Mouse (Mus musculus) left cerebral cortex, postnatal 14 days (tissue): Measurements from ENCODE around the gene Aida. TPM values are rescaled to one million over a fixed set of nuclear protein-coding genes. Genes with fewer than 3 reads are reported as not detected.
A peak's percentile ranks its signal among the peaks of the same experiment; 100 is the strongest.

Source experiments
- DNase-seq, 2 experiments: peaks; one replicate each; pipeline ENCODE4 v3.0.0; 2021 to 2022; ENCODE audit warnings: low spot score in 2 of 2, mixed read lengths in 1 of 2
- intact Hi-C: fragments of 180-260 bp; cut with DNase I; formaldehyde crosslinking; loops from one replicate; pipeline ENCODE4 v1.15.1; 2025
- long read RNA-seq, 2 experiments: library from polyadenylated mRNA; stranded (forward); transcript quantifications; one replicate each; pipeline ENCODE4 v2.0.0; 2021
- total RNA-seq, 2 experiments: library from RNA; stranded (reverse); gene quantifications; 2 replicates each; pipeline ENCODE4 v1.2.3; 2021

Aida gene
- 10 to 100 TPM; 45.6 to 48.4 TPM for total RNA-seq
- long read RNA-seq, experiment 1, full-length matches to known transcripts, result 6 of 12 reads
- long read RNA-seq, experiment 1, partial matches to known transcripts, result 1 of 12 reads
- long read RNA-seq, experiment 1, other reads (novel, unspliced or antisense), result 5 of 12 reads
- long read RNA-seq, experiment 2, full-length matches to known transcripts, result 8 of 13 reads
- long read RNA-seq, experiment 2, partial matches to known transcripts, result 1 of 13 reads
- long read RNA-seq, experiment 2, other reads (novel, unspliced or antisense), result 4 of 13 reads

DNA sequence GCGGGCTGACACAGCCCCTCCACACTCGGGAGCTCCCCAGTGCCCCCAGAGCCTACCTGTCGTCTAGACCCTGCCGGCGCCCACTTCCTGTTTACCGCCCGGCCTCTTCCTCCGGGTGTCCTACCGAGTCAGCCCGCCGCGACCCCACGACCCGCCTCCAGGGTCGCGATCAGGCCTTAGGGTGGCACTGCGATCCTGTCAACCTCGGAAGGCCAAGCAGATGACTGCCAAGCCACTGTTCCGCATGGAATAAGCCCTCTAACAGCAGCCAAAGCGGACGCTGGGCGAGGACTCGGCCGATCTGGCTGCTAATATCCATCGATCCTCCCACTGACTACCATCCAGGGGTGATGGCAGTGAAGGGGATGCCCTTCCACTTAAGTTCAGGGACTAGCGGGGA, at the start of gene Aida:
TSS of gene Aida (plus strand) at position 126 of the 400 bp plus-strand sequence.
- intact Hi-C loops, result no loop called here
- DNase-seq, result peak; percentile 18 to 50

DNA sequence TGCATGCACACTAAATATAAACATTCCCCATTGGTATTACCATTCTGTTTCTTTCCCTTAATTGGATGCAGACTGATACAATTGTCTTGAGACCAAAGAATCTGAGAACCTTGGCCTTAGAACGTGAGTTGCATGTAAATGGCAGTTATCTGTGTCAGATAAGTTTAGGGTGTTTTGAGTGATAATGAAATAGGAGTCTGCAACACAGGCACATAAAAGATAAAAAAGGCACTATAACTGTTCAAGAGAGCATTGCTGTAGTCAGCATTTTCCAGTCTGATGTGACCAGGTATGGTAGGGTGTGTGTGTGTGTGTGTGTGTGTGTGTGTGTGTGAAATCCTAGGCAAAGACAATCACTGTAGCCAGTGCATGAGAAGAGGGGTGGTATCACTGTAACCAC, 48.2 kb upstream of the Aida start:
- DNase-seq, result no peak
- intact Hi-C loops, result no loop called here

DNA sequence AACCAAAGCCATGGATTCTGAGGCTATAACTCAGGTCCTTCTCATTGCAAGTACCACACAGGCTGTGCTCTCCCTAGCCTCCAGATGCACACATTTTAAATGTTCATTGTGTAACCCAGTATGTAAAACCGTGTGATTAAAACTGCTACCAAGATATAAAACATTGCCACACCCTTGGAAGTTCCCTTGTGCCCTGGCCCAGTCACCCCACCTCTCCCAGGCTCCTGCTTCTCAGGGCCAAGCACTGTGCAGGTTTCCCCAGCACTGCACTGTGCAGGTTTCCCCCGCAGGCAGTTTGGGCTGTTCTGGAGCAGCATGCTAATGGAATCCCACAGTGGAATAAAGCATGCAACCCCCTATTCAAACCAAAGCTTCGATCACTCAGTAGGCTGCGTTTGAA, 45.8 kb upstream of the Aida start:
- DNase-seq, result no peak
- intact Hi-C loops, result no loop called here

DNA sequence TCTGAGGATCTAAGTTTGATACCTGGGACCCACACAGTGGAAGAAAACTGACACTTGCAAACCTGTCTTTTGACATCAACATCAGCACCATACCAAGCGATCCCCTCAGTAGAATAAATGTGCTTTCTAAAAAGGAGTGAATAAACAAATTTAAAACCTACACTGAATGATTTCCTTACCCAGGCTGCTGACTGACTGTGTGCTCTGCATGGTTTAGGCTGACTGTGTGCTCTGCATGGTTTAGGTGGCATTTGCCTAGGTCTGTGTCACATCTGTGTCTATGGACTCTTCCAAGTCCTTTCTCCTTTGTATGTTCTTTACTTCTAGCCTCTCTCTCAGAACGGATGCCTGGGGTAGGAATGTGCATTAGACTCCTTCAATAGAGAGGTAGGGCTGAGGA, 44.6 kb upstream of the Aida start:
- intact Hi-C loops, result no loop called here
- no peak for DNase-seq

DNA sequence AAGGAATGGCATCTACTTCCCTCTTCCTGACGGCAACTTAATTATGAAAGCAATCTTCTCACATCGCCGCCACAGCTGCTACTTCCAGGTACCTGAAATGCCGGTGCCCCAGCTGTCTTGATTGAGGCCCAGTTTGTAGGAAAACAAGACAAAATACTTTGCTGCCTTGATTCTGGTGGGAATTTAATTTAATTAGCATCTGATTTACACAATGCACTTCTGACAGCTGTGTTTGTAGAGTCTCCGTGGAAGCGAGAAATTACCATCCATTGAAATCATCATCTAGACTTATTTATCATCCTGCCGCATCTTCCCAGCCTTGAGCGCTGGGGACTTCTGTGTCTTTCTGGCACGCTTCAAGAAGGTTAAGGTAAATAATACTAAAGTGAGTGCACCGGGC, 43.8 kb upstream of the Aida start:
- intact Hi-C loops, result no loop called here
- DNase-seq, result no peak

DNA sequence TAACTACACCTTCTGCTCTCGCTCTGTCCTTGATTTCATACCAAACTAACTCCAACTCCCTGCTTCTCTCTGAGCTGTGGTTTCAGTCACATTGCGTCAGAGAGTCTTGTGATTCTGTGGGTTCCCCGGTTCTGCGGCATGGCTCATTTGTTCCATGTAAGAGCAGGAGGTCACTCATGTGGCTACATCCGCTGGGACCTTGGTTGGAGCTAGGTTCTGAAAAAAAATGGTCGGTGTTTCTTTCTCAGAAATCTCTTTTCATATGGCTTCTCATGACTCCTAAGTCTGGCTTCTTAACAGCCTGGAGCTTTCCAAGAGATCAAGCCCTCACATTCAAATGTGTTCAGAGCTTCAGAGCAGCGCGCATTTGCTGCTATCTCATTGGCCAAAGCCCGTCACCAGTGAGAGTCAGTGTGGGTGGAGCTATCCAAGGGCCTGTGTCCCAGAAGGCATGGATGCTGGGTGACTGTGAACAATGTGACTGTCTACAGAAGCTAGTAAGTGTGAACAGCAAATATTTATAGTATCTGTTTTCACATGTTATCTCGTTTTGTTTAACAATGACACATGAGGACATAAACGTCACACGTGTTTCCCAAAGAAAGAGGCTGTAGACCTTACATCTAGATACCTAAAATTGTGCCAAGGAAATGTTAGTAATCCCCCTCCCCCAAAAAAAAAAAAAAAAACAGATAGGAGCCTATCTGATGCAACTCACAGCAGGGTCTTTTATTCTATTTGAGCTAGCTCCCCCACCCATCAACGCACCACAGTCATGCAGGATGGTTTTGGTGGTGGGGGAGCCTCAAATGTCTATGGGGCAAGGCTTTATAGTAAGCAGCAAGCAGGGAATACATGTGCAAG, 32.0 kb upstream of the Aida start:
- no peak for DNase-seq
- intact Hi-C loops, result no loop called here

DNA sequence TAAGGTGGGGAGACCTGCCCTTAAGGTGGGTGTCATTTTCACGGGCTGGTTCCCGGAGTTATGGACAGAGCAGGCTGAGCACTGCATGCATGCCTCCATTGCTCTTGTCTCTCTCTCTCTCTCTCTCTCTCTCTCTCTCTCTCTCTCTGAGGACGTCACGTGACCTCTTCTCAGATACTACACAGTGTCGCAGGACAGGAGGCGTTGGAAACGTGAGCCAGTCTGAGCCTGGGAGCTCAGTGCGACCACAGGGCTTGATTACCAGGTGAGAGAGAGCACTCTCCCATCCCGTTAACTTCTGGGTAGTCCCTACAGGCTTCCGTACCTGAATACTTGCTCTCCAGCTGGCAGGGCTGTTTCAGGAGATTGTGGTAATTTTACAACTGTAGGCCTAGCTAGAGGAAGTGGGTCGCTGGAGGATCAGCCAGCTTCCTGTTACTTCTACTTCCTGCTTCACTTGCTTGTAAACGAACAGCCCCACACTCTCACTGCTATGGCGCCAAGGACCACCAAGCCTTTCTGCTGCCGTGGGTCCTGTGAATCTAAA, 30.4 kb upstream of the Aida start:
- no peak for DNase-seq
- intact Hi-C loops, result no loop called here

DNA sequence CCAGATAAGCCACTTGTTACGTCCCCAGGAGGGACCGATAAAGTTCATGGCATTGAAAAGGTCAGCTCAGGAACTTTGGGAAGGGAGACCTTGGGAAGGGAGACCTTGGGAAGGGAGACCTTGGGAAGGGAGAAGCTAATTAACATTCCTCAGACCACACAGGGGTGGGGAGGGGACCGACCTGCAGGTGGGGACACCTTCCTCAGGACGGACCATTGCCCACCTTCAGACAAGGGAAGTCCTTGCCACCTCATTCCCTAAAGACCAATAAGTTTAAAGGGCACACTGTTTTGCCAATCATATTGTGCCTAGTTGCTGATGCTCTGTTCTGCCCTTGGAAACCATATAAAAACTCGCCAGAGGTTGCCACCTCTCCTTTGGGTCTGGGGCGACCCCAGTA, 28.7 kb upstream of the Aida start:
- DNase-seq, result no peak
- intact Hi-C loops, result no loop called here

DNA sequence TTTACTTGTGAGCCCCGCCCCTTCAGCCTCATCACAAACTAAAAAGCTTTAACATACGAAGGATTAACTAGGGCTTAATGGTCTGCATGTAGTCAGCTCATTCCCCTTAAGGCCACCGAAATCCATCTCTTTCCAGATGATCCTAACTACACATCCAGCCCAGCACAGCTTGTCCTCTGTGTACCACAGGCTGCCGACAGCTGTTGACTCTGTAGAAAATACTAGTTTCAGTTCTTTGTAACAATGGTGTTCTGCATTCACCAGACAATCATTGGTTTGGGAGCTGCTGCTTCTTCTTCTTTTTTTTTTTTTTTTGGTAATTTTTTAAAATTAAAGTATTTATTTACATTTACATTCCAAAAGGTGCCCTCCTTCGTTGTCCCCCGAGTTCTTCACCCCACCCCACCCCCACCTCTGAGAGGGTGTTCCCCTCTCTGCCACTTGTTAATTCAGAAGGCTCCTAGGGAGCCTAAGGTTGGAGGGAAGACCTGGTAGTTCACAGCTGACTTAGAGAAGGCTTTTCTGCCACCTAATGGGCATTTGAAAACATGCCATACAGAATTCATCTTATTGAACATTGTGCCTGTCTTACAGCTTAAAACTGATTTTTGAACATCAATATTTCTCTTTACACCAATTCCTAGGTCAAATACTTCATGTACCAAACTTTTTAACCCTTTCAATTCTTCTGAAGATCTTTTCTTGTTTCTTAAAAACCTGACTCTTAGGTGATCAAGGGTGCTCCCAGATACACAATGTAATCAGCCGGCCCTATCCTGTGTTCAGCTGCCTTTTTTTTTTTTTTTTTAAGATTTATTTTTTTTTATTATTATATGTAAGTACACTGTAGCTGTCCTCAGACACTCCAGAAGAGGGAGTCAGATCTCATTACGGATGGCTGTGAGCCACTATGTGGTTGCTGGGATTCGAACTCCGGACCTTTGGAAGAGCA, 23.2 kb upstream of the Aida start:
- peak in 1 of 2 experiments; percentile 22 for DNase-seq
- intact Hi-C loops, result no loop called here

DNA sequence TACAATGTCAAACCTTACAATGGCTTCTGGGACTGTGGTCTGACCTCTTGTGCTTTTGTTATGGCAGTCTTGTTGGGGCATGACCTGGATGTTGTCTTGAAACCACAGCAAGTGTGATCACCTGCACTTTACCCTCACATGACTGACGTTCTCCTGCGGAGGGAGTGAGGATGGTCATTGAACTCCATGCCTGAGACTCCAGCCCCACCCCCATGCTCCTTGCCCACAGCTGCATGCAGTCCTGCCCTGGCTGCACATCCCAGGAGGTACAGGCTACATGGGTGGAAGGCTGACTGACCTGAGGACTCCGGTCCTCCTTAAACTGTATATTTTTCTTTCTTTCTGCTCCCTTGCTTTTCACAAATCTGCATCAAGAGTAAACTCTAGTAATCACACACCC, 22.0 kb upstream of the Aida start:
- intact Hi-C loops, result no loop called here
- DNase-seq, result no peak

DNA sequence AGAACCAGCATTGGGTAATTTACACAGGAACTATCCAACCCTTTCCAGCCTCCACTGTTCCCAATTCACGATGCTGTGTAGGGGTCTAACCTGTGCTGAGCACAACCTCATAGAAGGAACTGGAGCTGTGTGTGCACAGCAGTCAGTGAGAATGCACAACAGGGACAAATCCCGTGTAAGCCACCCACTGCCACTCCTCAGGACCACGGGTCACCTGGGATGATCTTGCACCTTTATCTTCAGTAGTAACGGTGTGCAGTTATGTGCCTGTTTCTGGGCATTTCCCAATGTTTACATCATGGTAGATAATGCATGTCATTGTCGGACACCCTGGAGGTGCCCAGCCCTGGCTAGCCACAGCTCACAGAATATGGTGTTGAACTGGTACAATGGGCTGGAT, 20.6 kb upstream of the Aida start:
- intact Hi-C loops, result no loop called here
- no peak for DNase-seq

DNA sequence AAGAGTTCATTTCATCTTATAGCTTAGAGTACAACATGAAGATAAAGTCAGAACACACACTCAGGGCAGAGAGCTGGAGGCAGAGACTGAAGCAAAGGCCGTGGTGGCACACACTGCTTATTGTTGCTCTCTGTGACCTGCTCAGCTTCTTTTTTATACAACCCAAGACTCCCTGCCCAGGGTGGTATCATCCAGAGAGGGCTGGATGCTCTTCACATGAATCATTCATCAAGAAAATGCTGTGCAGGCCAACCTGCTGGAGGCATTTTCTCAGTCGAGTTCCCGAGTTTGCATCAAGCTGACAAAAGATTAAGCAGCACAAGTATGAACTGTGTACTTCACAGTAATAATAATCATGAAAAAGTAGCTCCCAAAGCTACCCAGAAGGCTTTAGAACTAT, 8.0 kb upstream of the Aida start:
- intact Hi-C loops, result loop anchor here (5.0 kb wide), 1 partner anchor 44 kb away; no protein-coding TSS in a partner anchor

DNA sequence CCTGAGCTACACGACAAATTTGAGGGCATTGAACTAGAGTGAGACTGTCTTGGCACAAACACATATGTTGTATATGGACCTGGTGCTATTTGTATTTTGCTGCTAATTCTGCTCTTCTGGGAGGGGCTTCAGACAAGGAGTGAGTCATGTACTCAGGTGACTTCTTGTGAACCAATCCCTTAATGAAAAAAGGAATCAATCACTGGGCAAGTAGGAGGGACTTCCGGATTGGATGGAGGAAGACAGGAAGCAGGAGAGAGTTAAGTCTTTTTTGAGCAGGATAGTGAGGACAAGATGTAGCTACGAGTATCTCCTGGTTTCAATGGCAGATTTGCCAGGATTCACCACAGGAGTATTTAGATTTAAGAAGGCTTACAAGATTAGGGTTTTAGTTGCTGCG, 6.8 kb upstream of the Aida start:
- intact Hi-C loops, result loop anchor here (5.0 kb wide), 1 partner anchor 43 kb away; no protein-coding TSS in a partner anchor

More for the DNA sequence above, 8.0 kb upstream of the Aida start:
- DNase-seq, result no peak

DNA sequence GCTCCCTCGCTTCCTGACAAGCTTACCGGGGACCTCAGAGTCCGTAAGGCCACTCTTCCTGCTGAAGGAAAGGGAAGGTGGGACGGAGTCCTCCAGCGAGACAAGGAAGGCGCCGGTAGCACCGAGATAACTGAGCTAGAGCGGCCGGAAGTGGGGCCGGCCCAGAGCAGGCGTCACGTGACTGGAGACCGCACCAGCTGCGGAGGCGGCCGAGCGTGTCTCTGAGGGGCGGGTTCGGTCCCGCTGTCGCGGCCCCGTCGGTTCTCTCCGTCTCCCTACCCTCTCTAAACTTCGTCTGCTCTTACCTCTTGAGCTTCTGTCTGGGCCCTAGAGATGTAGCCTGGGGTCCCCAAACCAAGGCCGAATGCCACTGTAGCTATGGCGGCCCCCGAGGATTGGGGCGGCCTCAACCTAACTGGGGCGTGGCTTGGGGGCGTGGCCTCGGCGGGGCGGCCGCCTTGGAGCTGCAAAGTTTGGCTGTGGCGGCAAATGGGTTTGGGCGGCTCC, 540 bp downstream of the Aida start, which contains the start of gene Brox:
TSS of gene Brox (minus strand) at position 393 of the 507 bp plus-strand sequence.
- intact Hi-C loops, result loop anchor here (1.0 kb wide), 1 partner anchor 48 kb away; no protein-coding TSS in a partner anchor
- DNase-seq, result peak; percentile 89 to 93

More for the DNA sequence above, 6.8 kb upstream of the Aida start:
- no peak for DNase-seq

DNA sequence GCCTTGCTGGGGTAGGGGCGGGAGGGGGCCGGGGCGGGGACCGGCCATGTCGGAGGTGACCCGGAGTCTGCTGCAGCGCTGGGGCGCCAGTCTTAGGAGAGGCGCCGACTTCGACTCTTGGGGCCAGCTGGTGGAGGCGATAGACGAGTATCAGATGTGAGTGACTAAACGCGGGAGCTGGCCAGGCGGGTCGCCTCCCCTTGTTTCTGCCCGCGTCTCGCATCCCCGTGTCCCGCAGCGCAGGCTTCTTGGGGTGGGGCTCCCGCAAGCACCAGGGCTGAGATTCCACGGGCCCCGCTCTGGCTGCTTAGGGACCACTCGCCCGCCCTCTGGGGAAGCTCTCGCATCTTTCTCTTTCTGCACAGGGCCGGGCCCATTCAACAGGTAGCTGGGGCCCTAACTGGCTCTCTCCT, 1.1 kb downstream of the Aida start:
- peak in 1 of 2 experiments; percentile 27 for DNase-seq
- intact Hi-C loops, result loop anchor here (1.0 kb wide), 1 partner anchor 48 kb away; no protein-coding TSS in a partner anchor

DNA sequence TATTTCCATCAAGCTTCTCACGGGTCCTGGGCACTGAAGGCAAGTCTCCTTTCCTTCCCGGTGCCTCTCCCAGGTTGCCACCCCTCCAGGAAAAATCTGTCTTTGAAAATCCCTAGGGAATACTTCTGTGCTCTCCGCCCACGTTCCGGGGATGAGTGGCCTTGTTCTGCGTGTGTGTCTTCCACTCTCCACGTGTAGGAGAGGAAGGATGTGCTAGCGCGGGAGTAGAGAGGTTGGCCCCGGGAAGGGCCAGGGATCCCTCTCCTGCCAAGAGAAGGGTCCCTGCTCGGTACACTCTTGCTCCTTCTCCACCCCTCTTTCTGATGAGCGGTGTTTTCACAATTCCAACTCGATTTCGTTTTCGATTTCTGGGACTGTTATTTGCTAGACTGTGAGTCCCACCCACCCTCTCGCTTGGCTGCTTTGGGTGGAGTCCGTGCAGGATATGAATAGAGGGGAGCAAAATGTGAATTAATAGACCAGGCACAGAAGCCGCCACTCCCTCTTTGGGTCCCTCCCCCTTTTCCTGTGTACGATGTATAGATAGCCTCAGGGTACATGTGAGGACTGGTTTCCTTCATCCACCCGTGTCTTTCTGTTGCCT, 1.6 kb downstream of the Aida start:
- intact Hi-C loops, result loop anchor here (1.0 kb wide), 1 partner anchor 47 kb away; no protein-coding TSS in a partner anchor
- peak; percentile 43 to 62 for DNase-seq

DNA sequence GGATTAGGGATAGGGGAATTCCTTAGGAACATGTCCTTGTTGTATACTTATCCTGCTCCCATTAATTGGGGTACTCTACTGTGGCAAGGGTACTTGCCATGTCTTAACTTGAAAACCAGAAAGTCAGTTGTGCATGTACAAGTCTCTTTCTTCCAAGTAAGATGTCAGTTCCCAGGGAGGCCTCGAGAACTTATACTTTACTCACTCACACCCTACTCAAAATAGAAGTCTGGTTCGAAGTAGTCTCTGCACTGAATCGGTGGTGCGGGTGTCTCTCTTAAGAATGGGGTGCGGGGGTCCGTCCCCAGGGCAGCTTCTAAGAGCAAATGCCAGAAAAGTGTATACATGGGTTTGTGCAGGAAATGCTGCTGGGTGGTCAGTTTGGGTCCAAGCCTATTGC, 2.8 kb downstream of the Aida start:
- intact Hi-C loops, result no loop called here
- peak; percentile 95 to 99 for DNase-seq

DNA sequence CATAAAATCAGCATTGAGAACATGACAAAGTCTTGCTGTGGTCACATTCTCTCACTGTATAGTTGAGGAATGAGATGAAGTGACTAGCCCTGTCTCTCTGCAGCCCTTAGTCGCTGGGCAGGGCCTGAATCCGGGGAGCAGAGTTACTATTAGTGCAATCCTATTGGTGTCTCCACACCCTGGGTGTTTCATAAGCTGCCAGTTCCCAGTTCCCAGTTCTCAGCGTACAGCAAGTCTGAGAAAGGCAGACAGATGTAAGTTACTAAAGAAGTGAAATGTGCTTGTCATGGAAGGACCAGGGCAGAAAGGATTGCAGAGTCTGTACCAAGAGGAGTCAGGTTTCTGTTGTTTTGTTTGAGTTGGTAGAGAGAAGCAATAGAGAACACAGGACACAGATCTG, 11.2 kb downstream of the Aida start:
- no peak for DNase-seq

More for the DNA sequence above, 11.2 kb downstream of the Aida start:
- intact Hi-C loops, result no loop called here
